Mouse (Mus musculus) kidney, embryonic 16.5 days (tissue): ENCODE results near the gene Sdad1. TPM values are rescaled to one million over a fixed set of nuclear protein-coding genes. Genes with fewer than 3 reads are reported as not detected.

Source experiments
- ATAC-seq: fragments of 200-750 bp; cut with Nextera tagmentation; 2 replicates; pipeline ENCODE4 v1.8.0; 2017; ENCODE audit warnings: moderate TSS enrichment; ENCODE audit not compliant: low FRiP score, low TSS enrichment
- H3K27ac ChIP-seq: fragments of 300-500 bp; sonication (generic); 2 replicates; pipeline ENCODE4 v1.5.1; 2014; ENCODE audit warnings: low read length
- H3K27me3 ChIP-seq: fragments of 300-500 bp; sonication (generic); 2 replicates; pipeline ENCODE4 v1.6.1; 2014; ENCODE audit warnings: low read length, control low read depth, mixed read lengths; ENCODE audit not compliant: insufficient read depth
- H3K36me3 ChIP-seq: fragments of 300-500 bp; sonication (generic); 2 replicates; pipeline ENCODE4 v1.6.1; 2014; ENCODE audit warnings: low read length, control low read depth, mixed read lengths; ENCODE audit not compliant: insufficient read depth
- H3K4me1 ChIP-seq: fragments of 300-500 bp; sonication (generic); 2 replicates; pipeline ENCODE4 v1.6.1; 2014; ENCODE audit warnings: low read length, control low read depth, mixed read lengths; ENCODE audit not compliant: insufficient read depth
- H3K4me2 ChIP-seq: fragments of 300-500 bp; sonication (generic); replicated peaks from 2 replicates; pipeline ENCODE4 v1.6.1; 2014; ENCODE audit warnings: low read depth, low read length
- H3K4me3 ChIP-seq: fragments of 300-500 bp; sonication (generic); 2 replicates; pipeline ENCODE4 v1.5.1; 2014; ENCODE audit warnings: mild to moderate bottlenecking, low read length
- H3K9ac ChIP-seq: fragments of 300-500 bp; sonication (generic); replicated peaks from 2 replicates; pipeline ENCODE4 v1.6.1; 2014; ENCODE audit warnings: low read length
- H3K9me3 ChIP-seq: fragments of 300-500 bp; sonication (generic); 2 replicates; pipeline ENCODE4 v1.6.1; 2016; ENCODE audit warnings: low read length, control low read depth
- WGBS: fragments of 180-500 bp; shearing (Covaris S2); extraction: QIAGEN DNeasy Blood & Tissue Kit; methylation state at CpG from one replicate; pipeline ENCODE4 v1.1.7; 2014; 5-methylcytosine and 5-hydroxymethylcytosine counted together
- polyA plus RNA-seq: library from polyadenylated mRNA; unstranded; fragments of >200 nt; fragmentation: Nextera tagmentation; extraction: Ambion mirVana; gene quantifications from 2 replicates; pipeline ENCODE4 v1.2.1, GENCODE M21; 2015

Gene Sdad1
- polyA plus RNA-seq, 1 experiment from 2014 or later = 39.2 TPM

DNA sequence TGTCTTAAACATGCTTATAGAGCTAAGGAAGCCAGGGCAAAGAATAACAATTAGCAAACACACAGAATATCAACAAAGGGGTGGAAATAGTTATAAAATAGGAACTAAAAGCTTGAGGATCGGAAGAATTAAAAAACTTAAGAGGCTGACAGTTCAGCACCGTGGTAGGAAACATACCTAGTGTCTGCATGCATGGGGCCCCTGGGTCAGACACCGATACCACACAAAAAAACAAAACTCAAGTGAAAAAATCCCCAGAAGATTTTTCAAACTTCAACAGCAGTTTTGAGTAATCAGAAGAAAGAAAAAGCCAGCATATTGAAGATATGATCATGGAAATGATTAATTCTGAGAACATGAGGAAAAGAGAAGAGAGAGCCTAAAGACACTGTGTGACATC is 26.5 kb upstream of the Sdad1 start:
- H3K4me2 ChIP-seq = no peak overlapping the region
- no peaks in the 10 kb centered on the region for H3K4me1 ChIP-seq
- no peaks in the 10 kb centered on the region for H3K9me3 ChIP-seq
- no peaks in the 10 kb centered on the region for H3K27me3 ChIP-seq
- H3K36me3 ChIP-seq = no peaks in the 10 kb centered on the region
- 77% methylated on average over 3 of the region's 3 CpGs for WGBS
- no peak for ATAC-seq
- no peak overlapping the region for H3K4me3 ChIP-seq
- H3K9ac ChIP-seq = no peak overlapping the region
- H3K27ac ChIP-seq = no peak overlapping the region

DNA sequence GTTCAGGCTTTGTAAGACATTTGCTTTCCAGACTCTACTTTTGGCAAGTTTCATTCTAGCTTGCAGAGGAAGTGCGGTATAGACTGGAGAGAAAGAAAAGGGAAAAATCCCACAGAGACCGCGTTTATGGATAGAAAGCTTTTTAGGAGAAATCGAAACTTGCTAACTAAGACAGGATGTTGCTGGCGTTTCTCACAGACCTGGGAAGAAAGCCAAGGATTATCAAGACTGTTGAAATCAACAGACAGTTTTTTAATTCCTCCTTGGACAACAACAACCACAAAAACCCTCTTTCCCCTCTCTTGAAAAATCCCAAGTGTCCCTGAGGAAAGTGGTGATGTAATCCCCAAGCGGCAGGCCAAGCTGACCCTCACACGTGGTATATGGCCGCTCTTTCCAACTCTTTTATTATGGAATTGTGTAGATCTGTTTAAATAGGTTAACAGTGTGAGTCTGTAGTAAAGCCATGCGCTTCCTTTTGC is 22.1 kb upstream of the Sdad1 start:
- no peak overlapping the region for H3K9ac ChIP-seq
- H3K4me2 ChIP-seq = peak overlapping the region; percentile 32
- no peaks in the 10 kb centered on the region for H3K9me3 ChIP-seq
- peak; percentile 49; the same call in 1 of the 2 replicates for ATAC-seq
- no peak overlapping the region for H3K4me3 ChIP-seq
- WGBS = 50% methylated on average over 9 of the region's 9 CpGs
- peak overlapping the region; percentile 61 for H3K27ac ChIP-seq
- no peaks in the 10 kb centered on the region for H3K4me1 ChIP-seq
- no peaks in the 10 kb centered on the region for H3K27me3 ChIP-seq
- H3K36me3 ChIP-seq = no peaks in the 10 kb centered on the region

DNA sequence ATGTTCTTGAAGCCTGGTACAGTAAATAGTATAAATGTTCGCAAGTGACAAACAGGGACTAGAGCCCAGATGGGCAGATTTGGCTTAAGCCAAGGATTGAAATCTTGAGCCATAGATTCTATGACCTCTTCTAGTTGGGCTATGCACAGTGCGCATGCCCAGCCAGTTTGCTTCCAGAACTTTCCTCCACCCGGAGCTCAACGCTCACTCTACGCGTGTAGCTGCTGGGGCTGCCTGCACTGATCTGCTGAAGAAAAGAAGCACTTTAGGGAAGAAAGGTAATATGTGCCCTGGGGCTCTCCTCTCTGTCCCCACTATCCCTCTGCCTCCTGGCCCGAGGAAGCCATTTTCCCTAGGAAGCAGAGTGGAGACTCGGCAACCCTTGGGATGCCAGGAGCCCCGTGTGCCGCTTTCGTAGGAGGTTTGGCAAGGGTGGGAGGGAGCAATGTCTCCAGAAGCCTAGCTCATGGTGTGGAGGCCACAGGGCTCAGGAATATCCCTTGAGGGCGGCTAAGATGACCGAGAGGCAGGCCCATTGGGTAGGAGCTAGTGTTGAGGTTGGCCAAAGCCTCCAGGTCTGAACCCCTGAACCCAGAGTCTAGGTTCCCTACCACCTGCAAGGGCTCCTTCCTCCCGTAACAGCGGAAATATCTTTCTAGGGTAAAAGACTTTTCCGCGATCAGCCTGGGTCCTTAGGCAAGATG is 21.5 kb upstream of the Sdad1 start, which contains the start of gene Art3:
Art3 (plus strand) TSS at position 193 of the 704 bp plus-strand sequence.
- Histone ChIP-seq H3K4me3 (no peak within 1 kb of the TSS), H3K9ac (no peak within 1 kb of the TSS), H3K36me3 (no peaks in the 10 kb centered on the region), H3K9me3 (no peaks in the 10 kb centered on the region), H3K27me3 (no peaks in the 10 kb centered on the region), H3K27ac (peak within 1 kb of the TSS; percentile 61), H3K4me1 (no peaks in the 10 kb centered on the region), H3K4me2 (peak within 1 kb of the TSS; percentile 32)
- WGBS = 90% methylated on average over 17 of the region's 17 CpGs
- no peak for ATAC-seq

DNA sequence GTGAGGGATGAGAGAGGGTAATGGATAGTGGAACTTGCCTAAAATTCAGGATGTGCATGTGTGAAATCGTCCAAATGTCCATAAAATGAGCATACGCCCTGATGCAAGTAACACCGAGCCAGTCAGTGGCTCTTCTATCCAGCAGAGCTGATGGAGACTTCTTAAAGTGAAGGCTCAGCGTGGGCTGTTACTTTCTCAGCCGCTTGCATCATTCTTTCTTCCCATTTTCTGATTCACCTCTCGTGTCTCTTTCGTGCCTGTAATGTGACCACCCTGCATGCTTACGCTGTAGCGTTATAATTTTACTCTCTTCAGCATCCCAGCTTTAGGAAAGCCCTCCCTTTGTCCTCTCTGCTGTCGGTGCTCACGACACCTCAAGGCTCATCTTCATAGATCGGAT is 20.8 kb upstream of the Sdad1 start:
- no peaks in the 10 kb centered on the region for H3K9me3 ChIP-seq
- no peak overlapping the region for H3K27ac ChIP-seq
- no peak for ATAC-seq
- no peaks in the 10 kb centered on the region for H3K4me1 ChIP-seq
- no peak overlapping the region for H3K4me2 ChIP-seq
- H3K4me3 ChIP-seq = no peak overlapping the region
- WGBS = 90% methylated on average over 12 of the region's 12 CpGs
- no peaks in the 10 kb centered on the region for H3K27me3 ChIP-seq
- H3K36me3 ChIP-seq = no peaks in the 10 kb centered on the region
- no peak overlapping the region for H3K9ac ChIP-seq

DNA sequence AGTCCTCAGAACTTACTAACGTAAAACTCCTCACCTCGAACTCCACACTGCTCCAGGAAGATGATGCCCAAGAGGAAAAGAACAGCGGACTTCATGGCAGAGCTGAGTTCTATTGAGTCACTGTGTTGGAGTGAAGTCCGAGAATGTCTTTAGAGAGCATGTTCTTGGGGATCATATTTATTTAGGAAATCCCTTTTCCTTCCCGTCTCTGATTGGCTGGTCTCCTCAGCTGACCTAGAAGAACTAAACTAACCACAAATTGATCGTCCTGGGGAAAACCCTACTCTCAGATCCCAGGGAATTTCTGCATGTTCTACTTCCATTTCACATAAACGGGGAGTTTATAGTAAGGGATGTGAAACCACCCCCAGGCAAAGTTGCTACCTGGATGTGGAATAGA is 17.6 kb upstream of the Sdad1 start, which contains the start of gene Cxcl9:
Cxcl9 (minus strand) TSS at position 151 of the 400 bp plus-strand sequence.
- no peak within 1 kb of the TSS for H3K9ac ChIP-seq
- H3K36me3 ChIP-seq = no peaks in the 10 kb centered on the region
- no peak within 1 kb of the TSS for H3K4me2 ChIP-seq
- H3K27ac ChIP-seq = no peak within 1 kb of the TSS
- H3K9me3 ChIP-seq = no peaks in the 10 kb centered on the region
- H3K4me1 ChIP-seq = no peaks in the 10 kb centered on the region
- 76% methylated on average over 7 of the region's 7 CpGs for WGBS
- no peak within 1 kb of the TSS for H3K4me3 ChIP-seq
- ATAC-seq = no peak
- H3K27me3 ChIP-seq = no peaks in the 10 kb centered on the region

DNA sequence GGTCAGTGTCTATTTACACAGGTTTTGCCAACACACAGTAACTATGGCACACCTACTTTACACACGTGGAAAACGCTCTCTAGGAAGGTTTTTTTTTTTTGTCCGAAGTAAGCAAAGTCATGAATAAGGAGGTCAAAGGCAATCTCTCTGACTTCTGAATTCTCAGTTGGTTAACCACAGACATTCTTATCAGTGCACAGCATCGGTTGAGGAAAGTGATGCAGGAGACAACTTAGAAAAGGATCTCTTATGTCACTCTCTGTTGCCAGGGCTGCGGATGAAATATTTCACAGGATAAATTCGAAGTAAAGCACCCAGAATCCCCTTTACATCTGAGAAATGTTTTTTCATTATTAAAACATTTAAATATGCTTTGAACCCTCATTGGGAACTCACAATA is 17.1 kb upstream of the Sdad1 start:
- no peaks in the 10 kb centered on the region for H3K9me3 ChIP-seq
- H3K9ac ChIP-seq = no peak overlapping the region
- no peaks in the 10 kb centered on the region for H3K36me3 ChIP-seq
- no peak overlapping the region for H3K27ac ChIP-seq
- ATAC-seq = no peak
- no peak overlapping the region for H3K4me3 ChIP-seq
- 78% methylated on average over 6 of the region's 6 CpGs for WGBS
- no peaks in the 10 kb centered on the region for H3K27me3 ChIP-seq
- H3K4me1 ChIP-seq = no peaks in the 10 kb centered on the region
- no peak overlapping the region for H3K4me2 ChIP-seq

DNA sequence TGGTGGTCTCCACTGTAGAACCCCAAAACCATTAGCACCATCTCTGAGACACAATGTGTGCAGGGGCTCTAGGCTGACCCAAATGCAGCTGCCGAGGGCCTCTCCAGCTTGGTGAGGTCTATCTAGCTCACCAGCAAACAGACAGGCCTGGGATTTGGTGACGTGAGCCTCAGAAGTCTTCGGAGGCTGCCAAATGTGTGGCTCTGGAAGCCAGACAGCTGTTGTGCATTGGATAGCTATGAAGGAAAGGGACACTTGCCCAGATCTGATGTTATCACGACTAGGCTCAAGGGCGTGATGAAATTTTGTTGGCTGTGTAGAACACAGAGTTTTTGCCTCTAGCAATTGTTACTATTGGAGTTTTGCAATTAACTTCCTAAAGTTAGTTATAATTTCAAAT is 13.0 kb upstream of the Sdad1 start:
- WGBS = 59% methylated on average over 5 of the region's 5 CpGs

DNA sequence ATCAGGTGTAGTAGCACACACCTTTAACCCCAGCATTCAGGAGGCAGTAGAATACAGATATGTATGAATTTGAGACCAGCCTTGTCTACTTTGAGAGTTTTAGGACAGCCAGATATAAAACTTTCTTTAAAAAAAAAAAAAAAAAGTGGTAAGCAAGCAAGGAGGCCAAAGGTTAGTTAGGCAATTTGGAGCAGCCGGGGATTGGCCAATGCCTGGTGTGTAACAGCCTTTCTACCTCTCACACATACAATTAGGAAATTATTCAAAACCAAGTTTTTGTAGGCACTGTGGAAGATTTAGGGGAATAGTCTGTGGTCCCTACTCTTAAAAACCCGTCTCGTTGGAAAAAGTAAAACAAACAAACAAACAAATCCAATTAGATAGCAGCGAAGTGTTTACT is 12.3 kb upstream of the Sdad1 start:
- 76% methylated on average over 4 of the region's 4 CpGs for whole genome bisulfite sequencing

More for the DNA sequence above, 13.0 kb upstream of the Sdad1 start:
- H3K4me1 ChIP-seq = peaks cover 10% of the 10 kb centered on the region; the same call in 1 of the 2 replicates
- ATAC-seq = peak; percentile 57
- no peaks in the 10 kb centered on the region for H3K27me3 ChIP-seq
- no peak overlapping the region for H3K27ac ChIP-seq
- no peak overlapping the region for H3K4me3 ChIP-seq
- no peak overlapping the region for H3K4me2 ChIP-seq
- no peaks in the 10 kb centered on the region for H3K36me3 ChIP-seq
- H3K9ac ChIP-seq = no peak overlapping the region
- H3K9me3 ChIP-seq = no peaks in the 10 kb centered on the region

DNA sequence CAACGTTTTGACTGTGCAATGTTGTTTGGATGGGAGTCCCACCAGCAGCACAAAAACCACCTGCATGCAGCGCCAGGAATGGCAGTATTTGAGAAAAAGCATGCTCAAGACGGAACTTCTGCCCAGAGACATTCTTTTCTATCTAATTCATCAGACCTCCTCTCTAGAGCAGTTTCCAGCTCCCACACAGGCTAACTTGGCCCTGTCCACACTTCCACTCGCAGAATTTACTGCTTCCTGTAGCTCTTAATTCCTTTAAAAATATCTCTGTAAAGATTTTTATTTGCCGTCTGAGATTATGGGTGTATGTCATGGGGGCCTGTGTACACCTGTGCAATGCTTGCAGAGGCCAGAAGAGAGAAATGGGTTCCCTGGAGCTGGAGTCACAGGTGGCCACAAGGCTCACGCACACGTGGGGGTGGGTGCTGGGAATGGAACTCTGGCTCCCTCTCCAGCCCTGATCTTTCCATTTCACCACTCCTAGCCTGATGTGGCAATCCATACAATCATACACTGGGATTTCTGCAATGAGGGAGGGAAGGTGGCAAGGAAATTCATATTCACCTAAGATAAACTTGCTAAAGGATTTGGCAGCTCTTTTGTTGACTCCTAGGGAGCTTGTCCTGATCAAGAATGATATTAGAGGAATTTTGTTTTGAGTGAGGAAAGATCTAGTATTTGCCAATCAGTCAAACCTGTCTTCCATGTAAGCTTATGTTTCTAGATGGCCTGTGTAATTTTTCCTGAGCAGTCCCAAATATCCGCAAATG is 11.5 kb upstream of the Sdad1 start:
- H3K27ac ChIP-seq = no peak overlapping the region
- H3K4me2 ChIP-seq = no peak overlapping the region
- 42% methylated on average over 8 of the region's 8 CpGs for WGBS
- no peak overlapping the region for H3K4me3 ChIP-seq
- ATAC-seq = no peak
- peaks cover 10% of the 10 kb centered on the region; the same call in 1 of the 2 replicates for H3K4me1 ChIP-seq
- H3K9ac ChIP-seq = no peak overlapping the region
- no peaks in the 10 kb centered on the region for H3K9me3 ChIP-seq
- no peaks in the 10 kb centered on the region for H3K27me3 ChIP-seq
- H3K36me3 ChIP-seq = no peaks in the 10 kb centered on the region

More for the DNA sequence above, 12.3 kb upstream of the Sdad1 start:
- H3K36me3 ChIP-seq = no peaks in the 10 kb centered on the region
- no peak overlapping the region for H3K9ac ChIP-seq
- H3K27me3 ChIP-seq = no peaks in the 10 kb centered on the region
- no peaks in the 10 kb centered on the region for H3K9me3 ChIP-seq
- H3K27ac ChIP-seq = no peak overlapping the region
- no peak overlapping the region for H3K4me2 ChIP-seq
- H3K4me3 ChIP-seq = no peak overlapping the region
- peaks cover 10% of the 10 kb centered on the region; the same call in 1 of the 2 replicates for H3K4me1 ChIP-seq
- ATAC-seq = no peak

DNA sequence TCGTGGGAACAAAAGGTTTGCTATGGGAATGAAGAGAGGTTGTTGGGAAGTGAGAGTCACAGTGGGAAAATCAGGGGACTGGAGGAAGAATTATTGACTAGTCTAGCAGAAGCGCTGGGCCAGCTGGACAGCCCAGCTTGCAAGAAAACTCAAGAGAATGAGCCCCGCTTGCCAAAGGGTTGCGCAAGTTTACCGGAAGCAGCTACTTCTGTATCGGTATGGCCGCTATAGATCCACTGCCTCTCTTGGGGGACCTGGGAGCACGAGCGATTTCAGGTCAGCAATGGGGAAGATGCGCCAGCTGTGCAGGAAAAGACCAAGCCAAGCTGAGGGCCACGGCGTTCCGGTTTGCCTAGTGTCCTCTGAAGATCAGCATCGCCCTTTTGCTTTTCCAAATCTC is 8.3 kb upstream of the Sdad1 start:
- ATAC-seq = no peak
- H3K27ac ChIP-seq = no peak overlapping the region
- no peak overlapping the region for H3K4me2 ChIP-seq
- no peak overlapping the region for H3K9ac ChIP-seq
- peaks cover 10% of the 10 kb centered on the region; the same call in 1 of the 2 replicates for H3K4me1 ChIP-seq
- no peaks in the 10 kb centered on the region for H3K27me3 ChIP-seq
- 85% methylated on average over 14 of the region's 14 CpGs for WGBS
- H3K36me3 ChIP-seq = no peaks in the 10 kb centered on the region
- H3K9me3 ChIP-seq = no peaks in the 10 kb centered on the region
- H3K4me3 ChIP-seq = no peak overlapping the region
